Mouse (Mus musculus) thymus, postnatal 0 days (tissue): ENCODE results near the gene 9130019O22Rik. TPM values are rescaled to one million over a fixed set of nuclear protein-coding genes. Genes with fewer than 3 reads are reported as not detected.
"Not testable (repeated sequence)": the region's sequence is repeated elsewhere in the genome, so short reads cannot be mapped to it uniquely, and the experiment has no call there.

Source experiments
- DNase-seq: peaks from one replicate; pipeline ENCODE4 v3.0.0-alpha.2; 2015; ENCODE audit warnings: low spot score
- polyA plus RNA-seq: library from polyadenylated mRNA; unstranded; fragments of >200 nt; fragmentation: Nextera tagmentation; extraction: Ambion mirVana; gene quantifications from 2 replicates; pipeline ENCODE4 v1.2.1, GENCODE M21; 2015

9130019O22Rik gene
- 4.8 and 6.0 TPM in 2 replicates for polyA plus RNA-seq

DNA sequence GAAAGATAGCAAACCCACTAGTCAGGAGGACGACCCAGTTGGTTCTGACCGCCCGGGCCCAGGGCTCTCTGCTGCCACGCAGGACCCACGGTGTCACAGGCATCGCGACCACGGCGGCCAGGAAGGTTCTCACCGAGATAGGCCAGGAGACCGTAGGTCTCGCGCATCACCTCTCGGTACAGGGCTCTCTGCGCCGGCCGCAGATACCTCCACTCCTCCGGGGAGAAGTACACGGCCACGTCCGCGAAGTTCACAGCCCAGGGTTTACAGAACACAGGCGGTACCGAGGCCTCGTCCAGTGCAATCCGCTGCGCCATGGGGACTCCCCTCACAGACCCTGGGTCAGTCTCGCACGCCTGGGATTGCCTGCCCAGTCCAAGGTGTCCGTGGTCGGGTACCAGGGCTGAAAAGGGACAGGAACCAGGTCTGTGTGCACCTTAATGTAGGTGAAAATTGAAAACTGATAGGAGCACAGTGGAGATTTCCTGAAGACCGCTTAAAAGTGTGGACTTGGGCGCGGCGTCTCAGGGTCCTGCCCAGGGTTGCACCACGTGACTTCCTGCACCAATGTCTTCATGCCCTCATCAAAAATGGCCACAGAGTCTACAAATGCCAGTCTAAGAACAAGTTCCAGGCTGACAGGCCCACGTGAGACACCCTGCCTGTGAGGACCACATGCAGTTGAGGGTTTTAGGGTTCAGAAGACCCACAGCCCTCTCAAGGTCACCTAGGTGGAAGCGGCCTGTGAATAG lies at the start of gene 9130019O22Rik:
9130019O22Rik (minus strand) TSS at position 526 of the 752 bp plus-strand sequence.
- peak; percentile 91 for DNase-seq

DNA sequence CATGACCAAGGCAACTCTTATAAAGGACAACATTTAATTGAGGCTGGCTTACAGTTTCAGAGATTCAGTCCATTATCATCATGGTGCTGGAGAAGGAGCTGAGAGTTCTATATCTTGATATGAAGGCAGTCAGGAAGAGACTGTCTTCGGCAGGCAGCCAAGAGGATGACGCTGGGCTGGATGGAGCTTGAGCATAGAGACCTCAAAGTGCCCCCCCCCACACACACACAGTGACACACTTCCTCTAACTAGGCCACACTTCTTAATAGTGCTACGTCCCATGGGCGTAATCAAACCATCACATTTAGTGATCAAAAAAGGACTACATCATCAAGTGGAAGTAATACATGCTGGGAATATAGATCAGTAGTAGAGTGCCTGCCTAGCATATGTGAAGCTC lies 48.2 kb upstream of the 9130019O22Rik start:
- no peak for DNase-seq

DNA sequence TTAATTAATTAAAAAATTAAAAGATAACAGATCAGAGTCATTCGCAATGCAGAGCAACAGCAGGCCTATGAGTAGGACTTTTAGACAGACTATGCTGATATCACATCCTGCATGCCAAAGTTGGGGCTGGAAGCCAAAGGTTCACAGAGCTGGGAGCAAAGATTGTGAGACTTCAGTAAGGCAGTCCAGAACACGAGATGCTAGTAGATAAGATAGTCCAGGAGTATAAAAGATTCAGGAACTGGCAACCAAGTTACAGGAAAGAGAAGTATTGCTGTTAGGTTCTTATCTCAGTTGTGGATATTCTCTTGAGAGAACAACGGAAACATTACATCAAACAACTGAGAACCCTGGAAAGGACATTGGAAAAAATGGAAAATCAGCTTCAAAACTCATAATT lies 39.4 kb upstream of the 9130019O22Rik start:
- DNase-seq = no peak

DNA sequence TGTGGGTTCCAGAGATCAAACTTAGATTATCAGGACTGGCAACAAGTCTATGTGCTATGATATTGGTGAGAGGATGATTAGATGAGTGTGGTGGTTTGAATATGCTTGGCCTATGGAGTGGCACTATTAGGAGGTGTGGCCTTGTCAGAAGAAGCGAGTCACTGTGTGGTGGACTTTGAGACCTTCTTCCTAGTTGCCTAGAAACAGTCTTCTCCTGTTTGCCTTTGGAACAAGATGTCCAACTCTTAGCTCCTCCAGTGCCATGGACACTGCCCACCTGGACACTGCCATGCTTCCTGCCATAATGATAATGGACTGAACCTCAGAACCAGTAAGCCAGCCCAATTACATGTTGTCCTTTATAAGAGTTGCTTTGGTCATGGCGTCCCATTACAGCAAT lies 38.9 kb upstream of the 9130019O22Rik start:
- DNase-seq = no peak

DNA sequence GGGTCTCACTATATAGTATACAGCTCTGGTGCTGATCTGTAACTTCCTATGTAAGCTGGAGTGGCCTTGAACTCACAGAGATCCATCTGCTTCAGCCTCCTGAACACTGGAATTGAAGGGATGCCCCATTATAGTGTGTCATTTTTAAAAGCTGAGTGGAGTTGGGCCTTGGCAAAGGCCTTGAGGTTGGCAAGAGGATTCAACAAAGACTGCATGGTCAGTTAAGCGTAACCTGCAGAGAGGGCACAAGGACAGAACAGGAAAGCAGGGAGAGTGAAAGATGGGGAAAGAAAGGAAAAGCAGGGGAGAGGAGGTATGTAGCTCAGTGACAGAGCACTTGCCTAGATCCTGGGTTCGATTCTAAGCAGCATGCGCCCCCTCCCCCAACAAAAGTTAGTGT lies 38.3 kb upstream of the 9130019O22Rik start:
- DNase-seq = no peak

DNA sequence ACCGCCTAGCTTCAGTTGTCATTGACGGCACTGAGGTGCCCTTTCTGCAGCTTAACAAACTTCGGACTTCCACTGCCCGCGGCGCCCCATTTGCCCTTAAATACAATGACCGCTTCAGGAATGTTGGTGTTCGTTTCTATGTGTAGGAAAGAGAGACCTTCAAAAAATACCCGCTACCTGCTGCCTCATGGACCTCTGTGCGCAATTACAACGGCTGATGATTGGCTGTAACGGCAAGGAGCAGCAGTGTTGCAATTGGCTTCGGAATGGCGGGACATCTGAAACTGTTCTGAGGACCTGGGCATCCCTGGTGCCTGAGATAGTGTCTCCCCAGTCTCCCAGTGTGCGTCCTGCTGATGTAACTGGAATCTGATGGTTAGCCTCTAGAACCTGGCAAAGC lies 35.3 kb upstream of the 9130019O22Rik start:
- DNase-seq = no peak

DNA sequence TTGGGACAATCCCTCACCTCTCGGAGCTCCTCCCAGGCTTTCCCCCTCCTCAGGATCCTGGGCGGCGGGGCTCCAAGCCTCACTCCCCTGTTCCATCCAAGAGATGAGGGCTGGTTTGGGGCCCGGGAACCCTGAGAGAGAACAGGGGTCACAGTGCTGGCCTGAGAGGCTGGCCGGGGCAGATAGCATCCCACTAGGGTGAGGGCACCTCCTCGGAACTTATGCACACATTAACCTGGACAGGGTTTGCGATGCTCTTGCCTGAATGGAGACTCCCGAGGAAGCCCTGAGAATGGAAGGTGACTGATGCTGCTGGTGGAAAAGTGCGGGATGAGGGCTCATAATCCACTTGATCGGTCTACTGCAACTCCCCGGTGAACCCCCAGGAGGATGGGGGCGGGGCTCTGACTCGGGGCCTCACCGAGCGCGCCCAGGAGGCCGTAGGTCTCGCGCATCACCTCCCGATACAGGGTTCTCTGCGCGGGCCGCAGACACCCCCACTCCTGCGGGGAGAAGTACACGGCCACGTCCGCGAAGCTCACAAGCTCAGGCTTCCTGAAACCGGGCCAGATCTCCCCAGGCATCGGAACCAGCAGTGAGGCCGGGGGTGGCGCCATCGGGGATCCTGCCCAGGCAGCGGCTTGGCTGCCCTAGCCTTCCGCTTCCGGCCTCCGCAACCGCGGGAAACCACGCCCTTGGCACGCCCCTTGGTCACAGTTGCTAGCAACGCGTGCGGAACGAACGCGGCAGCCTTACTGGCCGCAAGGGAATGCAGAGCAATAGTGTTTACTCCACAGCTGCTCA lies 34.6 kb upstream of the 9130019O22Rik start, which contains the start of gene Zfp688:
Zfp688 (minus strand) TSS at position 681 of the 804 bp plus-strand sequence.
- DNase-seq = peak; percentile 96

DNA sequence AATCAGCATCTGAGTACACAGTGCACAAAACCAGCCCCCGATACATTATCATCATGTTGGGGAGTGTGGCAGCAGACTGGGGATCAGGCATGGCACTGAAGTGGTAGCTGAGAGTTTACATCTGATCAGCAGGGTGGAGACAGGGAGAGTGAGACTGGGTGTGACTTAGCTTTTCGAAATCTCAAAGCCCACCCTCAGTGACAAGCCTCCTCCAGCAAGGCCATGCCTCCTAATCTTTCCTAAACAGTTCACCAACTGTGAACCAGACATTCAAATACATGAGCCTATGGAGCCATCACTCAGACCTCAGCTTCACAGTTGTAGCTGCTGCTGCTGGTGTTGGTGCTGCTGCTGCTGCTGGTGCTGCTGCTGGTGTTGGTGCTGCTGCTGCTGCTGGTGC lies 24.5 kb upstream of the 9130019O22Rik start:
- no peak for DNase-seq

DNA sequence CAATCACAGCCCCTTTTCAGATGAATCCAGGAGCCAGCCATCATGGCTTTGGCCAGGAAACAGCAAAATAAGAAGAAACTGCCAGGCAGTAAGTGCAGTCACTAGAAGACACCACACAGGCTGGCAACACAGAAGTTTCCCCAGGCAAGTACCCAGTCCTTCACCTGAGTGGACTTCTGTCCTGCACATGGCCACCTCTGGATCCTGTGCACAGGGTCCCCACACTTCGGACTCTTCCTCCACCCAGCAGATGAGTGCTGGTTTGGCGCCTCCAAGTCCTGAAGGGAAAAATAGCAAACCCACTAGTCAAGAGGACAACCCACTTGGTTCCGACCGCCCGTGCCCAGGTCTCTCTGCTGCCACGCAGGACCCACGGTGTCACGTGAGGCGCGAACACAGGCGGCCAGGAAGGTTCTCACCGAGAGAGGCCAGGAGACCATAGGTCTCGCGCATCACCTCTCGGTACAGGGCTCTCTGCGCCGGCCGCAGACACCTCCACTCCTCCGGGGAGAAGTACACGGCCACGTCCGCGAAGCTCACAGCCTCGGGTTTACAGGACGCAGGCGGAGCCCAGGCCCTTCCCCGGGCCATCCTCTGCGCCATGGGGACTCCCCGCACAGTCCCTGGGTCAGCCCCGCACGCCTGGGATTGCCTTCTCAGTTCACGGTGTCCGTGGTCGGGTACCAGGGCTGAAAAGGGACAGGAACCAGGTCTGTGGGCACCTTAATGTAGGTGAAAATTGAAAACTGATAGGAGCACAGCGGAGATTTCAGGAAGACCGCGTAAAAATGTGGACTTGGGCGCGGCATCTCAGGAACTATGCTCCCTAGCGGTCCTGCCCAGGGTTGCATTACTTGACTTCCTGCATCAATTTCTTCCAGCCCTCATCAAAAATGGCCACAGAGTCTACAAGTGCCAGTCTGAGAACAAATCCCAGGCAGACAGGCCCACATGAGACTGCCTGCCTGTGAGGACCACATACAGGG lies 19.3 kb upstream of the 9130019O22Rik start, which contains the start of gene Zfp764:
Zfp764 (minus strand) TSS at position 821 of the 986 bp plus-strand sequence.
- peak; percentile 89 for DNase-seq

DNA sequence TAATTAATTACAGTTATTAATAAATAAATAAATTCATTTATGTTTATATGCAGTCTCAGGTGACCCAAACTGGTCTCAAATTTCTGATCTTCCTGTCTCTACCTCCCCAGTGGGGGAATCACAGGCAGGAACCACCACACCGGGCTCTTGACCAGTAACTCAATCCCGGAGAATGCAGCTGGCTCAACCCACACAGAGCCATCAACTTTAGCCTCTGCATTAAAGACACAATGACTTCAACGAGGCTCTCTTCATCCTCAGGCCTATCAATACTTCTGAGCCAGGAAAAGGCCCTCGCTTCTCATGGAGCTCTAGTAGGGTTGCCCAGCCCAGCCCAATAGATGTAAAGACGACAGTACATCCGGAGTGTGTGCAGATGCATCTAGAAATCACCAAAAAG lies 17.1 kb upstream of the 9130019O22Rik start:
- not testable (repeated sequence) for DNase-seq

DNA sequence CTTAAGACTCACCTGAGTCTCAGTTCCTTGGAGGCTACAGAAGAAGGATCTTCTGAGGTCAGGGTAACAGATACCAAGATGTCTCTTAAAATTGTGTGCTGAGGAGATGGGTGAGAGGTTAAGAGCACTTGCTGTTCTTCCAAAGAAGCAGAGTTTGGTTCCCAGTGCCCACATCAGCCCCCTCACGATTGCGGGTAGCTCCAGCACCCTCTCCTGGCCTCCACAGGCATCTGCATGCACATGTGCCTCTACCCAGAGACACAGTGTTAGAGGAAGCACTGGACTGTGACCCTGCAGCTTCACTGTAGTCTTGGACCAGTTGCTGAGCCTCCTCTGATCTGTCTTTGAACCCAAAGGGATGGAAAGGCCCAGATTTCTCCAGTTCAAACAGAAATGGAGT lies 16.0 kb upstream of the 9130019O22Rik start:
- DNase-seq = peak; percentile 3

DNA sequence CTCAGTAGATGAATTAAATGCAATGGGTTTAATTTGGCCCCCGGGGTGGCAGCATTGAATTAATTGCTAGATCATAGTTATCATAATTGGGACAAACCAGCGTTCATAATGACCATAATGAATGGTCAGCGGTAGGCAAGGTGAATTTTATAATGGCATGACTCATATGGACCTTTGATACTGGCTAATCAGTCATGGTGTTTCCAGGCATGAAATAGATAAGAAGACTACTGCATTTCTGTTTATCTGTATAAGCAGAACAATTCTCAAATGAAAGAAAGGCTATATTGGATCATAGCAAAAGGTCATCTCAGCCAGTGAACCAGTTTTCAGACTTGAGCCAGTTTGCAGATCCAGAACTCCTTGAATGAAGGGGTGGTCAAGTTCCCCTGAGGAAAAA lies 13.4 kb upstream of the 9130019O22Rik start:
- DNase-seq = no peak

DNA sequence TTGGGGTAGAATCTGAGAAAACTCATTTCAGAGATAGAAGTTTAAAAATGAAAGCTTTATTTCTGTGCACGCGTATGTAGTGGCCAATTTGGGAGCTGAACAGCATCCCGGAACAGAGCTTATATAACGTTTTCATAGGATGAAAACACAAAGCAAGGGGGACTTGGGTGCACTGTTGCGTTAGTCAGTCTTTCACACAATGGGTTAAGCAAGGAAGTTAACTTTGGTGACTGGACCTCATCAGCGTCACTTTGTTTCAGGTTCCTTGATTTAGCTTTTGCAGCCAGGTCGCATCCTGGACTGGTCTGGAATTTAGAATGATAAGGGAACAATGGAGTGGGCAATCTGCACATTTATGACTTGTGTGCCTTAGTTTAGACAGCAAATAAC lies 7.0 kb upstream of the 9130019O22Rik start:
- no peak for DNase-seq

DNA sequence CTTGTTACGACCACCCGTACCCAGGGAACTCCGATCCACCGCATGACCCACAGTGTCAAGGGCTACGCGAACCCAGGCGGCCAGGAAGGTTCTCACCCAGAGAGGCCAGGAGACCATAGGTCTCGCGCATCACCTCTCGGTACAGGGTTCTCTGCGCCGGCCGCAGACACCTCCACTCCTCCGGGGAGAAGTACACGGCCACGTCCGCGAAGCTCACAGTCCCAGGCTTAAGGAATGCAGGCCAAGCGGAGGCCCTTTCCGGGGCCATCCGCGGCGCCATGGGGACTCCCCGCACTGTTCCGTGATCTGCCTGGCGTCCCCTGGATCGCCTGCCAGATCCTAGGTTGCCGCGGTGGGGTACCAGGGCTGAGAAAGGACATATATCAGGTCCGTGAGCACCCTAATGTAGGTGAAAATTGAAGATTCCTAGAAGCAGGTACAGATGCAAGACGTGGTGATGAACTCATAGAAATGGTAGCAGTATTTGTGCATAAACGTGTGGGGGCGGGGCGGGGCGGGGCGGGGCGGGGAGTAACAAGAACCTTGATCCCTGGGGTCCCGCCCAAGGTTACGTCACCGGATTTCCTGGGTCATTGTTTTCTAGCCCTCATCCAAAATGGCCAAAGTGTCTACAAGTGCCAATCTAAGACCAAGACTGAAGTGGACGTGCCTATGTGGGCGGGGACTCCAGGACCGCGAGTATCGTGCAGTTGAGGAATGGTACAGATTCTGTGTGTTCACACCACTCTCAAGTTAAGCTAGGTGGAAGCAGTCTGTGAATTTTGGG lies 6.4 kb upstream of the 9130019O22Rik start, which contains the start of gene E430018J23Rik:
E430018J23Rik (minus strand) TSS at position 473 of the 787 bp plus-strand sequence.
- peak; percentile 95 for DNase-seq

DNA sequence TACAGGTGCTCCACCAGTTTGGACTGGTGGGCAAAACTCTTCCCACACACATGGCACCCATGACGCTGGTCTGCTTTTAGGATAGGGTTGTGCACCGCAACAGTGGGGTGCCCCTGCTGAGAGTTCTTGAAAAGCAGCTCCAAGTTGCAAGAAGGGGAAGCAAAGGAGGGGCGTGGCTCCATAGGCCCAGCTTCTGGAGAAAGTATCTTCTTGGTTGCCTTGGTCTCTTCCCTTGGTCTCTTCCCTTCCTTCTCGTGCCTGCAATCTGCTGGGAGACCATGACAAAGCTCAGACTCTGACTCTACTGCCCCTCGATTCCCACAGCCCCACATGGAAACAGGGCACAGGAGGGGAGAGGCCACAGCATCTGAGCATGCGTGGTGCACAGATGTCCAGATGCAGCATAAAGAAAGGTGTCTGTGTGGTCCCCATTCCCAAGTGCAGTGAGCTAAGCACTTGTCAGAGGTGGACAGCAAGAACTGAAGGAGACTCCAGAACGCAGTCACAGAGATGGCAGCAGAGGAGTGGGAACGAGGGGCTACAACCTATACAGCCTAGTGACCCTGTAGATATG lies 5.4 kb upstream of the 9130019O22Rik start:
- no peak for DNase-seq

DNA sequence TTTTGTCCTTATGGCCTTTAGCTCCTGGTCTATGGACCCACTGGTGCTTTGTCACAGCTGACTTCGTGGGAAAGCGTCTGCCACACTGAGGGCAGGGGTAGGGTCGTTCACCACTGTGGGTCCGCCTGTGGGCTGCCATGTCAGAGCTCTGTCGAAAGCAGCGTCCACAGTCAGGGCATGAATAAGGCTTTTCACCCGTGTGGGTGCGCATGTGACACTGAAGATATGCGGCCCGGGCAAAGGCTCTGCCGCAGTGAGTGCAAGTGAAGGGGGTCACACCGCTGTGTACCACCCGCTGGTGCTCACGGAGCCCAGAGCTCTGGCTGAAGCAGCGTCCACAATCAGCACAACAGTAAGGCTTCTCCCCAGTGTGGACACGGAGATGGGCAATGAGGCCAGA lies 4.6 kb upstream of the 9130019O22Rik start:
- no peak for DNase-seq

DNA sequence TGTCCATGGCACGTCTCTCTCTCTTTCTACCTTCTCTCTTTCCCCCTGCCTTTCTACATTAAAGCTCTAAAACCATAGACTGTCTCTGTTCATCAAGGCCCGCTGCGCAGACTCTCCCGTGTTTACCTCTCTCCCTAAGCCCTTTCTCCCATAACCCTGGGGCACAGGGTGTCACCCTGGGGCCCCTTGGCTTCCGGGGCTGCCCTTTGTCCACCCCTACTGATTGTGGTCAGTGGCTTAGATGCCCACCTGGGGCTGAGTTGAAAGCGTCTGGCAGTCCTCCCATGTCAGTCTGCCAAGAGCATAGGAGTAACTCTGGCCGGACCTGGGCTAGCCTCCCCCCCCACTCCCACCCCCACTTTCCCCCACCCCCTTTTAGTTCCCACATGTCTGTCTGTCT lies 3.3 kb upstream of the 9130019O22Rik start:
- DNase-seq = no peak

DNA sequence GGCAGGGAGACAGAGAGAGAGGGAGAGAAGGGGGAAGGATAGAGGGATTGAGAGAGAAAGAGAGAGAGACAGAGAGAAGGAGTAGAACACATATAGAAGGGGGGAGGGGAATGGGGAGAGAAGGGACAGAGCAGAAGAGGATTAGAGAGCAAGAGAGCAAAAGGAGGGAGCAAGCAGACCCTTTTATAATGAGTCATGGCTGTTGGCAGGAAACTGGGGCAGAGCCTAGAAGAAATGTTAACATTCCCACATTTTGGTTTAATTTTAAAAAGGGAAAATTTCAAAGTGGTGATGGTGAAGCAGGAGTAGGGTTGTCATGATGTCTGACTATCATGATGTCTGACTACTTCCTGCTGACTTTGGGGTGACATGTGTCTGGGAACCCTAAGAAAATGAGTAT lies 1.2 kb upstream of the 9130019O22Rik start:
- not testable (repeated sequence) for DNase-seq

DNA sequence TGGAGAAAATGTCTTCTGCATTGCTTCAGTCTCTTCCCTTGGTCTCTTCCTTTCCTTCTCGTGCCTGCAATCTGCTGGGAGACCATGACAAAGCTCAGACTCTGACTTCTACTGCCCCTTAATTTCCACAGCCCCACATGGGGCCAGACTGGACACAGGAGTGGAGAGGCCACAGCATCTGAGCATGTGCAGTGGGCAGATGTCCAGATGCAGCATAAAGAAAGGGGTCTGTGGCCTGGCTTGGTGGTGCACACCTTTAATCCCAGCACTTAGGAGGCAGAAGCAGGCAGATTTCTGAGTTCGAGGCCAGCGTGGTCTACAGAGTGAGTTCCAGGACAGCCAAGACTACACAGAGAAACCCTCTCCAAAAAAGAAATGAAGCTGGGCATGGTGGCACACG lies 1.4 kb downstream of the 9130019O22Rik start:
- not testable (repeated sequence) for DNase-seq
